Mouse (Mus musculus): ENCODE results near the gene Abca14. TPM values are rescaled to one million over a fixed set of nuclear protein-coding genes. Genes with fewer than 3 reads are reported as not detected.
A peak's percentile ranks its signal among the peaks of the same experiment; 100 is the strongest.
"Not testable (repeated sequence)": the region's sequence is repeated elsewhere in the genome, so short reads cannot be mapped to it uniquely, and the experiment has no call there.

The Abca14 gene
- polyA plus RNA-seq, 1 experiment from 2014 or later, result 0.03 TPM

- H3K36me3 ChIP-seq, result no peaks in the 10 kb centered on the region
- no peak overlapping the region for H3K9ac ChIP-seq (replicated peaks)
- no peak overlapping the region for H3K4me3 ChIP-seq
- H3K4me2 ChIP-seq (replicated peaks), result no peak overlapping the region
- H3K9me3 ChIP-seq, result no peaks in the 10 kb centered on the region
- H3K27ac ChIP-seq (replicated peaks), result no peak overlapping the region
- H3K4me1 ChIP-seq, result 0 out of 2 replicates have a peak, but pooled peaks cover 3% of the 10 kb centered on the region
- H3K27me3 ChIP-seq, result no peaks in the 10 kb centered on the region
- no peak for ATAC-seq (replicated peaks)
Measured at GRCm38 (mm10) chr7:120228541-120228940, 24.8 kb downstream of the Abca14 start.

- Histone ChIP-seq H3K27me3 (no peaks in the 10 kb centered on the region), H3K4me2 (replicated peaks) (no peak overlapping the region), H3K27ac (replicated peaks) (no peak overlapping the region), H3K9me3 (no peaks in the 10 kb centered on the region), H3K4me3 (no peak overlapping the region), H3K9ac (replicated peaks) (no peak overlapping the region), H3K36me3 (no peaks in the 10 kb centered on the region), H3K4me1 (no peaks in the 10 kb centered on the region)
- no peak for ATAC-seq (replicated peaks)
Measured at GRCm38 (mm10) chr7:120241092-120241491, 37.3 kb downstream of the Abca14 start.

- WGBS, result 48% methylated on average over 7 of the region's 7 CpGs
- peak; percentile 71 for ATAC-seq (replicated peaks)
- H3K27ac ChIP-seq (replicated peaks), result peak overlapping the region; percentile 75
- H3K4me1 ChIP-seq, result peaks cover 10% of the 10 kb centered on the region
- no peaks in the 10 kb centered on the region for H3K9me3 ChIP-seq
- H3K27me3 ChIP-seq, result no peaks in the 10 kb centered on the region
- no peak overlapping the region for H3K4me3 ChIP-seq
- H3K36me3 ChIP-seq, result no peaks in the 10 kb centered on the region
- H3K9ac ChIP-seq (replicated peaks), result no peak overlapping the region
- H3K4me2 ChIP-seq (replicated peaks), result no peak overlapping the region; the same call in 1 of the 2 replicates
Measured at GRCm38 (mm10) chr7:120271135-120271991, 67.6 kb downstream of the Abca14 start.

- H3K36me3 ChIP-seq, result no peaks in the 10 kb centered on the region
- H3K9me3 ChIP-seq, result no peaks in the 10 kb centered on the region
- peak; percentile 93 for ATAC-seq (replicated peaks)
- H3K4me1 ChIP-seq, result peaks cover 10% of the 10 kb centered on the region
- H3K4me2 ChIP-seq (replicated peaks), result no peak overlapping the region; the same call in 1 of the 2 replicates
- no peaks in the 10 kb centered on the region for H3K27me3 ChIP-seq
- peak overlapping the region; percentile 75 for H3K27ac ChIP-seq (replicated peaks)
- H3K9ac ChIP-seq (replicated peaks), result no peak overlapping the region
- no peak overlapping the region for H3K4me3 ChIP-seq
- 20% methylated on average over 7 of the region's 7 CpGs for WGBS
Measured at GRCm38 (mm10) chr7:120272110-120272509, 68.3 kb downstream of the Abca14 start.

- Histone ChIP-seq H3K27ac (replicated peaks) (no peak overlapping the region), H3K36me3 (no peaks in the 10 kb centered on the region), H3K9me3 (no peaks in the 10 kb centered on the region), H3K4me1 (no peaks in the 10 kb centered on the region), H3K9ac (replicated peaks) (no peak overlapping the region), H3K4me2 (replicated peaks) (no peak overlapping the region), H3K27me3 (no peaks in the 10 kb centered on the region), H3K4me3 (no peak overlapping the region)
- WGBS, result 53% methylated on average over 3 of the region's 3 CpGs
- no peak for ATAC-seq (replicated peaks)
Measured at GRCm38 (mm10) chr7:120285286-120285685, 81.5 kb downstream of the Abca14 start.

- H3K9me3 ChIP-seq, result no peaks in the 10 kb centered on the region
- H3K9ac ChIP-seq (replicated peaks), result no peak overlapping the region
- no peak overlapping the region for H3K27ac ChIP-seq (replicated peaks)
- no peak overlapping the region for H3K4me2 ChIP-seq (replicated peaks)
- H3K36me3 ChIP-seq, result no peaks in the 10 kb centered on the region
- H3K27me3 ChIP-seq, result no peaks in the 10 kb centered on the region
- WGBS, result 91% methylated on average over 1 of the region's 1 CpGs
- ATAC-seq (replicated peaks), result no peak
- H3K4me3 ChIP-seq, result no peak overlapping the region
- no peaks in the 10 kb centered on the region for H3K4me1 ChIP-seq
Measured at GRCm38 (mm10) chr7:120316086-120316485, 112.3 kb downstream of the Abca14 start.

- Histone ChIP-seq H3K27me3 (no peaks in the 10 kb centered on the region), H3K4me1 (peaks cover 6% of the 10 kb centered on the region), H3K9me3 (no peaks in the 10 kb centered on the region), H3K4me2 (replicated peaks) (no peak overlapping the region), H3K9ac (replicated peaks) (no peak overlapping the region), H3K27ac (replicated peaks) (no peak overlapping the region), H3K4me3 (no peak overlapping the region), H3K36me3 (no peaks in the 10 kb centered on the region)
- 67% methylated on average over 4 of the region's 4 CpGs for WGBS
- ATAC-seq (replicated peaks), result no peak
Measured at GRCm38 (mm10) chr7:120322963-120323362, 119.2 kb downstream of the Abca14 start.

GRCm38 (mm10) chr7:120325911-120326310 is 122.2 kb downstream of the Abca14 start:
- H3K9me3 ChIP-seq; H3K9ac ChIP-seq (replicated peaks); H3K4me3 ChIP-seq; ATAC-seq (replicated peaks); H3K27me3 ChIP-seq; H3K4me2 ChIP-seq (replicated peaks); H3K36me3 ChIP-seq; H3K4me1 ChIP-seq; H3K27ac ChIP-seq (replicated peaks): not testable (repeated sequence)
- WGBS, result 78% methylated on average over 2 of the region's 2 CpGs

GRCm38 (mm10) chr7:120327220-120328073 is 123.7 kb downstream of the Abca14 start:
- WGBS, result 12% methylated on average over 22 of the region's 22 CpGs
- no peaks in the 10 kb centered on the region for H3K27me3 ChIP-seq
- H3K27ac ChIP-seq (replicated peaks), result no peak overlapping the region
- H3K4me1 ChIP-seq, result peaks cover 9% of the 10 kb centered on the region
- no peaks in the 10 kb centered on the region for H3K9me3 ChIP-seq
- peak overlapping the region; percentile 47 for H3K4me2 ChIP-seq (replicated peaks)
- no peak overlapping the region for H3K9ac ChIP-seq (replicated peaks)
- peak; percentile 78 for ATAC-seq (replicated peaks)
- no peaks in the 10 kb centered on the region for H3K36me3 ChIP-seq
- peak overlapping the region; percentile 17 for H3K4me3 ChIP-seq

- peaks cover 9% of the 10 kb centered on the region for H3K4me1 ChIP-seq
Measured at GRCm38 (mm10) chr7:120328087-120328793, 124.5 kb downstream of the Abca14 start, which contains the start of gene Abca15. Gene Abca15, plus strand, starts transcription at chr7:120328670.

GRCm38 (mm10) chr7:120361159-120361558 is 157.4 kb downstream of the Abca14 start:
- no peaks in the 10 kb centered on the region for H3K4me1 ChIP-seq
- H3K27ac ChIP-seq (replicated peaks), result no peak overlapping the region
- no peak for ATAC-seq (replicated peaks)
- no peak overlapping the region for H3K4me2 ChIP-seq (replicated peaks)
- no peak overlapping the region for H3K4me3 ChIP-seq
- H3K36me3 ChIP-seq, result no peaks in the 10 kb centered on the region
- no peaks in the 10 kb centered on the region for H3K9me3 ChIP-seq
- H3K9ac ChIP-seq (replicated peaks), result no peak overlapping the region
- no peaks in the 10 kb centered on the region for H3K27me3 ChIP-seq
- 39% methylated on average over 13 of the region's 13 CpGs for WGBS

More at GRCm38 (mm10) chr7:120328087-120328793, 124.5 kb downstream of the Abca14 start, which contains the start of gene Abca15:
- 82% methylated on average over 22 of the region's 22 CpGs for WGBS
- peak; percentile 51; the same call in 1 of the 2 replicates for ATAC-seq (replicated peaks)
- H3K36me3 ChIP-seq, result no peaks in the 10 kb centered on the region
- no peaks in the 10 kb centered on the region for H3K9me3 ChIP-seq
- no peak within 1 kb of the TSS for H3K9ac ChIP-seq (replicated peaks)
- no peak within 1 kb of the TSS for H3K27ac ChIP-seq (replicated peaks)
- peak within 1 kb of the TSS; percentile 47 for H3K4me2 ChIP-seq (replicated peaks)
- no peak within 1 kb of the TSS for H3K4me3 ChIP-seq
- H3K27me3 ChIP-seq, result no peaks in the 10 kb centered on the region
